In genomic region chr15:26795937-26796336, GRCm38 (mm10) we compare ENCODE assay signal across 13 mouse cellular contexts.
DNase-seq lines count a peak whose midpoint lies in the region; ATAC-seq and TF ChIP-seq lines count a peak whose summit lies in the region.
"Had no signal": no experiment of that assay in that cellular context is flagged by ENCODE, and none has a peak within 500 bp of the region (broad histone marks: within the 10 kb centered on the region; RNA-seq: fewer than 3 reads in every experiment).

No protein-coding gene starts in this region.

- H3K4me1 ChIP-seq in forebrain, embryonic 11.5 days (replicated peaks; ENCODE audit: control insufficient read depth, insufficient read depth, low read length): no peaks in the 10 kb centered on the region
- H3K4me1 ChIP-seq in forebrain, postnatal 0 days (ENCODE audit: insufficient read depth): no peaks in the 10 kb centered on the region
- peaks cover 11% of the 10 kb centered on the region for H3K4me1 ChIP-seq in hindbrain, embryonic 12.5 days
- H3K4me1 ChIP-seq in midbrain, embryonic 15.5 days: peaks cover 8% of the 10 kb centered on the region
- H3K4me1 ChIP-seq: liver, embryonic 15.5 days had no signal

- no peak overlapping the region for H3K4me3 ChIP-seq in forebrain, embryonic 11.5 days (ENCODE audit: low read depth, low read length)
- H3K4me3 ChIP-seq in forebrain, postnatal 0 days (ENCODE audit: low read depth, low read length): no peak overlapping the region
- H3K4me3 ChIP-seq in hindbrain, embryonic 12.5 days: no peak overlapping the region
- H3K4me3 ChIP-seq in midbrain, embryonic 15.5 days: no peak overlapping the region
- H3K4me3 ChIP-seq: liver, embryonic 15.5 days had no signal

- no peak overlapping the region for H3K4me2 ChIP-seq in forebrain, embryonic 11.5 days (ENCODE audit: low read depth, low read length, severe bottlenecking)
- no peak overlapping the region for H3K4me2 ChIP-seq in forebrain, postnatal 0 days (ENCODE audit: low read depth)
- H3K4me2 ChIP-seq in hindbrain, embryonic 12.5 days (replicated peaks): no peak overlapping the region
- no peak overlapping the region for H3K4me2 ChIP-seq in midbrain, embryonic 15.5 days
- H3K4me2 ChIP-seq: liver, embryonic 15.5 days had no signal

- 82% methylated on average over 2 of the region's 2 CpGs for WGBS in forebrain, embryonic 11.5 days
- WGBS in forebrain, postnatal 0 days: 77% methylated on average over 2 of the region's 2 CpGs
- 66% methylated on average over 2 of the region's 2 CpGs for WGBS in hindbrain, embryonic 12.5 days
- 59% methylated on average over 2 of the region's 2 CpGs for WGBS in midbrain, embryonic 15.5 days

- H3K36me3 ChIP-seq in forebrain, embryonic 11.5 days (ENCODE audit: control insufficient read depth, insufficient read depth, low read length): no peaks in the 10 kb centered on the region
- H3K36me3 ChIP-seq in forebrain, postnatal 0 days (ENCODE audit: insufficient read depth): no peaks in the 10 kb centered on the region
- H3K36me3 ChIP-seq in hindbrain, embryonic 12.5 days: no peaks in the 10 kb centered on the region
- no peaks in the 10 kb centered on the region for H3K36me3 ChIP-seq in midbrain, embryonic 15.5 days (replicated peaks)
- H3K36me3 ChIP-seq: liver, embryonic 15.5 days had no signal

- no peak for TF ChIP-seq CTCF in forebrain, postnatal 0 days (IDR thresholded peaks at IDR 0.05; ENCODE audit: low read depth)

- no peak overlapping the region for H3K9ac ChIP-seq in forebrain, embryonic 11.5 days (ENCODE audit: low read length)
- H3K9ac ChIP-seq in forebrain, postnatal 0 days: no peak overlapping the region
- no peak overlapping the region for H3K9ac ChIP-seq in hindbrain, embryonic 12.5 days
- no peak overlapping the region for H3K9ac ChIP-seq in midbrain, embryonic 15.5 days
- H3K9ac ChIP-seq: liver, embryonic 15.5 days had no signal

- H3K27me3 ChIP-seq in forebrain, embryonic 11.5 days (ENCODE audit: control insufficient read depth, insufficient read depth, low read length): no peaks in the 10 kb centered on the region
- no peaks in the 10 kb centered on the region for H3K27me3 ChIP-seq in forebrain, postnatal 0 days (ENCODE audit: insufficient read depth, low read length)
- no peaks in the 10 kb centered on the region for H3K27me3 ChIP-seq in hindbrain, embryonic 12.5 days
- H3K27me3 ChIP-seq in midbrain, embryonic 15.5 days (replicated peaks): no peaks in the 10 kb centered on the region
- H3K27me3 ChIP-seq: liver, embryonic 15.5 days had no signal

- H3K27ac ChIP-seq in forebrain, embryonic 11.5 days (ENCODE audit: low read depth, low read length): no peak overlapping the region
- no peak overlapping the region for H3K27ac ChIP-seq in forebrain, postnatal 0 days (ENCODE audit: low read depth, low read length)
- H3K27ac ChIP-seq in hindbrain, embryonic 12.5 days: peak overlapping the region; percentile 49; the same call in 1 of the 2 replicates
- no peak overlapping the region for H3K27ac ChIP-seq in midbrain, embryonic 15.5 days
- H3K27ac ChIP-seq: liver, embryonic 15.5 days had no signal

- DNase-seq in forebrain, embryonic 11.5 days (ENCODE audit: low spot score): no peak
- DNase-seq in forebrain, postnatal 0 days: no peak
- DNase-seq in adrenal gland, adult 18-20 months (ENCODE audit: low spot score in 2 of 2): peak; percentile 25 to 45
- no peak for DNase-seq in gastrocnemius, adult 18-20 months (ENCODE audit: low spot score)
- no peak for DNase-seq in testis, postnatal 14 days (ENCODE audit: low spot score)
- DNase-seq in thymus, postnatal 4 days: no peak
- DNase-seq: cerebellum, adult 8-10 months; heart, adult 18-20 months; thymus, adult 18-20 months had no signal

- ATAC-seq in forebrain, embryonic 11.5 days (replicated peaks; ENCODE audit: low FRiP score): peak; percentile 21; the same call in 1 of the 2 replicates
- no peak for ATAC-seq in forebrain, postnatal 0 days
- ATAC-seq in hindbrain, embryonic 12.5 days (ENCODE audit: low FRiP score): peak; percentile 37; the same call in 1 of the 2 replicates
- peak; percentile 68 for ATAC-seq in midbrain, embryonic 15.5 days (replicated peaks)
- ATAC-seq: intestine, postnatal 0 days had no signal

- no peaks in the 10 kb centered on the region for H3K9me3 ChIP-seq in forebrain, embryonic 11.5 days (ENCODE audit: control insufficient read depth, low read length)
- H3K9me3 ChIP-seq in forebrain, postnatal 0 days (ENCODE audit: low read length): no peaks in the 10 kb centered on the region
- H3K9me3 ChIP-seq in hindbrain, embryonic 12.5 days (replicated peaks): no peaks in the 10 kb centered on the region
- H3K9me3 ChIP-seq in midbrain, embryonic 15.5 days: no peaks in the 10 kb centered on the region
- H3K9me3 ChIP-seq: liver, embryonic 15.5 days had no signal

Comparison
In these comparisons a context has a peak if more than half of its experiments do, and no peak if none do; other contexts are left out.
1. DNase-seq: peak in adrenal gland, adult 18-20 months (2 of 2); none in forebrain, embryonic 11.5 days (single experiment), forebrain, postnatal 0 days (single experiment), gastrocnemius, adult 18-20 months (single experiment), testis, postnatal 14 days (single experiment) and thymus, postnatal 4 days (single experiment).